Mouse (Mus musculus) cerebellum, adult 9-11 months (tissue): Measurements from ENCODE around the gene Med12l.
"Not testable (repeated sequence)": the region's sequence is repeated elsewhere in the genome, so short reads cannot be mapped to it uniquely, and the experiment has no call there.

Experiments used
- DNase-seq: peaks from one replicate; pipeline ENCODE4 v3.0.0; 2022

Med12l gene

GRCm38 (mm10) chr3:59102146-59102545 is 96.5 kb downstream of the Med12l start:
- DNase-seq, result no peak

GRCm38 (mm10) chr3:59104462-59104861 is 98.8 kb downstream of the Med12l start:
- no peak for DNase-seq

- DNase-seq, result no peak
These were observed 101.8 kb downstream of the Med12l start for GRCm38 (mm10) chr3:59107439-59107838.

- not testable (repeated sequence) for DNase-seq
These were observed 104.2 kb downstream of the Med12l start for GRCm38 (mm10) chr3:59109834-59110233.

- no peak for DNase-seq
These were observed 106.3 kb downstream of the Med12l start for GRCm38 (mm10) chr3:59111944-59112343.

GRCm38 (mm10) chr3:59113291-59113690 is 107.7 kb downstream of the Med12l start:
- not testable (repeated sequence) for DNase-seq

- no peak for DNase-seq
These were observed 108.4 kb downstream of the Med12l start for GRCm38 (mm10) chr3:59113973-59114517.

- DNase-seq, result no peak
These were observed 115.6 kb downstream of the Med12l start for GRCm38 (mm10) chr3:59121067-59121730.

GRCm38 (mm10) chr3:59121780-59122449 is 116.3 kb downstream of the Med12l start:
- DNase-seq, result no peak

GRCm38 (mm10) chr3:59125022-59125421 is 119.4 kb downstream of the Med12l start:
- DNase-seq, result no peak

- no peak for DNase-seq
These were observed 120.3 kb downstream of the Med12l start for GRCm38 (mm10) chr3:59125783-59126555.

- DNase-seq, result no peak
These were observed 123.1 kb downstream of the Med12l start for GRCm38 (mm10) chr3:59128681-59129080.

- DNase-seq, result no peak
These were observed 123.9 kb downstream of the Med12l start for GRCm38 (mm10) chr3:59129547-59129946.

- no peak for DNase-seq
These were observed 124.8 kb downstream of the Med12l start for GRCm38 (mm10) chr3:59130431-59130830.

- DNase-seq, result no peak
These were observed 125.5 kb downstream of the Med12l start for GRCm38 (mm10) chr3:59131081-59131480.

- no peak for DNase-seq
These were observed 126.3 kb downstream of the Med12l start for GRCm38 (mm10) chr3:59131966-59132365.

- DNase-seq, result no peak
These were observed 127.6 kb downstream of the Med12l start for GRCm38 (mm10) chr3:59133189-59133588.

GRCm38 (mm10) chr3:59135911-59136653 is 130.5 kb downstream of the Med12l start:
- no peak for DNase-seq

- DNase-seq, result no peak
These were observed 133.4 kb downstream of the Med12l start for GRCm38 (mm10) chr3:59138946-59139468.

GRCm38 (mm10) chr3:59139651-59140051 is 134.0 kb downstream of the Med12l start:
- no peak for DNase-seq

- no peak for DNase-seq
These were observed 134.5 kb downstream of the Med12l start for GRCm38 (mm10) chr3:59140115-59140514.

GRCm38 (mm10) chr3:59140941-59141340 is 135.3 kb downstream of the Med12l start:
- DNase-seq, result not testable (repeated sequence)
